Mouse (Mus musculus) fat pad, adult 2 months (tissue): ENCODE data around the gene Sfxn3.

Source experiments
- DNase-seq: peaks from one replicate; pipeline ENCODE4 v3.0.0-alpha.2; 2011; ENCODE audit warnings: low read depth, low spot score; ENCODE audit errors: extremely low read depth

Sfxn3 gene

DNA sequence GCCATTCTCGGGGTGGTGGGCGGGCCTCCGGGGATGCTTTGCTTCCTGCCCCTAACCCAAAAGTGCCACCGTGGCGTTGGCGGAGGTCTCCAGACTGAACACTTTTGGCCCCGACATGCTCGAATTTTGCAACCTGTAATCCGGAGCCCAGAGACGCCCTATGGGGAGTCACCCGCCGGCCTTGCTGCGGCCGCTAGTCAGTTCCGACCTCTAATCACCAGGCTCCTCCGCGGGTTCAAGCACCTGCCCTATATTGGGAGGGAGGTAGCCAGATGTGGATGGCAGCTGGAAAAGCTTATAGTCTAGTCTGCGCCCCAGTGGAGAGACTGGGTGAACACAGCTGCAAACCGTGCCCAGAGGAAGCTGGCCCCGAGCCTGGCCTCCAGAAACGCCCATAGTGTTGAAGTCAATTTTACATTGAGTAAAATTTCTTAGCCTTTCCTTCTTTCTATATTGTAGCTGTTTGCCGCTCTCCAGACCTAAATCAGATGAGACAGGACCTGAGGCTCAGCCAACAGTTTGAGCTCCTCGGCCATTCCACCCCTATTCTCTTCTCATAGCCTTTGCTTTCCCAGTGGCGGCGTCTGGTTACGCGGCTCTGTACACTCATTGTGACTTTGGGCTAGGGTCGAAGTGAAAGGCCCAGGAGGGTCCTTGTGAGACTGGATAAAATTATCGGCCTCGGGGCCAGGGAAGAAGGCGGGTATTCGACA is 28.2 kb downstream of the Sfxn3 start:
- no peak for DNase-seq

DNA sequence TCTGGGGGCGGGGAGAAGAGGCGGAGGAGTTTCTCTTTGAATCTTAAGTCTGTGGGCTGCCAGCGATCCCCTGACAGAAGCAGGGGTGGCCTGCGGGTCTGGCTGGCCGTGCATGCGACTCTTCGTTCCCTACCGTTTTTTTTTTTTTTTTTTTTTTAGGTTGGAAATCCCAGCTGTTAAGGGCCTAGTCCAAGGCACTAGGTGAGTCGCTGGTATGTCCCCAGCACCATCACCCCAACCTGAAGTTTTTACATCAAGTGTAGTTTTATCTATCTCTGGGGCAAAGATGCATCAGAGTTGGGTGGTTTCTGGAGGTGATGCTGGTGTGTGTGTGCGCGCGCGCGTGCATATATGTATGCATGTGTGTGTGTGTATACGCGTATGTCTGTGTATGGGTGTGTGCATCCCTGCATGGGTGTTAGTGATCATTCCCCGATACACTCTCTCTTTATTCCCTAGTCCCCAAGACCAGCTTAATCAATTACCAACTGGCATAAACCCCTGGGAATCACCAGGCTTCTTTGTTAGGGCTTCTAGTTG is 28.8 kb downstream of the Sfxn3 start:
- no peak for DNase-seq

DNA sequence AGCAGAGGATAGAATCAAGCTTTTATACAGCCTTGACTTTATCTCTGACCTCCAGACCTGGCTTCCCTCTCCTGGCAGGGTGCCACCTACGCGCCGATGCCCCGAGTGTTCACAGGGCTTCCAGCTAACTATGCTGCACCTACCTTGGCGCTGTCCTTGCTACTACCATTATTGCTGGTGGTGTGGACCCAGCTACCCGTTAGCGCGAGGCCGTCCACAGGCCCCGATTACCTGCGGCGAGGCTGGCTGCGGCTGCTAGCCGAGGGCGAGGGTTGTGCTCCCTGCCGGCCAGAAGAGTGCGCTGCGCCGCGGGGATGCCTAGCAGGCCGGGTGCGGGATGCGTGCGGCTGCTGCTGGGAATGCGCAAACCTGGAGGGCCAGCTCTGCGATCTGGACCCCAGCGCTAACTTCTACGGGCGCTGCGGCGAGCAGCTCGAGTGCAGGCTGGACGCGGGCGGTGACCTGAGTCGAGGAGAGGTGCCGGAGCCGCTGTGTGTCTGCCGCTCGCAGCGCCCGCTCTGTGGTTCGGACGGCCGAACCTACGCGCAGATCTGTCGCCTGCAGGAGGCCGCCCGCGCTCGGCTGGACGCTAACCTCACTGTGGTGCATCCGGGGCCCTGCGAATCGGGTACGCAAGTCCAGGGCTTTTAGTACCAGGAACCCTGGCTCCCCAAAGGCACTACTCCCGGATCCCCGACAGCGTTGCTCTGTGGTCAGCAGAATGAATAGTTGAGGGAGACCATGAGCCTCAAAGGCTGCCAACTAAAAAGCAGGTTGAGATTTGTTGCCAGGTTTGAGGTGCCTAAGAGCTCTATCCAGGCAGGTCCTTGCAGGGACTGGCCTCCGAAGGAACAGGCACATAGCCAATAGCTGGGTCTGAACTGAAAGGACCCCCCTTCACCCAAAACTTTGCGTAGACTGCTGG is 29.5 kb downstream of the Sfxn3 start:
- DNase-seq: no peak

DNA sequence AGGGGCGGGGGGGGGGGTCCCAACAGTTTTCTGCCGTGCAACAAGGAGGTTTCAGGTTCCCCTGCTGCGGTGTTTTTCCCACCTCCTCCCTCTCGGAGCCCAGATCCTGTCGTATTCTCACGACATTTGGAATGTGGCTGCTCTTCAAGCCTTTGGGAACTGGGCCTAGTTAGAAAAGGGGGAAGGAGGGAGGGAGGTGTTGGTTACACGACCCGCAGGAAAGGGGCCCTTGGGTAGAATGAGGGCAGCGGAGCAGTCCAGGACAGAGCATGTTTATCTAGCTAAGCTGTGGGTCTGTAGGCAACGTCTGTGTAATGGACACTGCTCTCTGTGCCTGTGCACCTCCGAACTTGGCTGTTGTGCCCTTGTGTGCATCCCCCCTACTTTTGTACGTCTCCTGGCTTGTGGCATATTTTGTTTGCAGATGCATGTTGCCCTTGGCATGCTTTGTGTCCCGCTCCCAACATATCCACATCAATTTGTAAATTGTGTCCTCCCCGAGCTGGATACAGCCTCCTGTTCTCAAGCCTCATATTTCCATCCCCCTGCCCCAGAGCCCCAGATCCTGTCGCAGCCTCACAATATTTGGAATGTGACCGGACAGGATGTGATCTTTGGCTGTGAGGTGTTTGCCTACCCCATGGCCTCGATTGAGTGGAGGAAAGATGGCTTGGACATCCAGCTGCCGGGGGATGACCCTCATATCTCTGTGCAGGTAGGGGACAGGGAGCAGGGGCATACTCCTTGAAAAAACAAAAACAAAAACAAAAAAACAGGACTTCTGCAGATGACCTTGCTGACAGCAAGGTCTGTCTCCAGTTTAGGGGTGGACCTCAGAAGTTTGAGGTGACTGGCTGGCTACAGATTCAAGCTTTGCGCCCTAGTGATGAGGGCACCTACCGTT is 30.7 kb downstream of the Sfxn3 start:
- no peak for DNase-seq

DNA sequence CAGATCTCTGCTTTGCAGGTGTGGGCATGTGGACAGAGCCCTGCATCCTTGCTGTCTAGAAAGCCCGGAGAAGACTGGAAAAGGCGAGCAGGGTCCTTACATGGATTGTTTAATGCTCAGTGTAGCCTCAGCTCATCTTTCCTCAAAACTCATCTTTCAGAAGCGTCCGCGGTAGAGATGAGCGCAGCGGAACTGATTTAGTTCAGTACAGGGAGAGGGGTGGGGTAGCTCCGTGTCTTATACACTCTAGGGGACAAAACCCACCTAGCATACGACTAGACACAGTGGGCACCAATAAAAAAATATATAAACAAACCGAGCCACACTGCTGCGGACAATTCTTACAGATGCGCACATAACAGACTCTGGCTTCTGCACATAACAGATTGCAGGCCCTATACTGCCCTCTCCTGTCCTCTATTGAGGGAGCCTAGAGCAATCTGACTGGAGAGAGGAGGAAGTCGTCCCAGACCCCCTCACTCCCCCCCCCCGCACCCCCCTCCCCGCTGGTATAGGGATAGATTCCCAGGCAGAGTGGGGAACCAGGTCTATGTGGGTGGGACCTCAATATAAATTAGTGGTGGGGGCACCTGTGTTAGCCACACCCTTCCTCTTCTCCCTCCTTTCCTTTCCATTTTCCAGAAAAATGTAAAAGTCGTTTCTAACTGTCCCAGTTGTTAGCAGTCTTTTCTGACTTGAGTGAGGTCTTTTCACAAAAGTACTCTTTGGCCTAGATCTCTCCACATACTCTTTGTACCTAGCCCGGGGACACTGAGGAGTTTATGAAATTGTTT is 31.9 kb downstream of the Sfxn3 start:
- no peak for DNase-seq

DNA sequence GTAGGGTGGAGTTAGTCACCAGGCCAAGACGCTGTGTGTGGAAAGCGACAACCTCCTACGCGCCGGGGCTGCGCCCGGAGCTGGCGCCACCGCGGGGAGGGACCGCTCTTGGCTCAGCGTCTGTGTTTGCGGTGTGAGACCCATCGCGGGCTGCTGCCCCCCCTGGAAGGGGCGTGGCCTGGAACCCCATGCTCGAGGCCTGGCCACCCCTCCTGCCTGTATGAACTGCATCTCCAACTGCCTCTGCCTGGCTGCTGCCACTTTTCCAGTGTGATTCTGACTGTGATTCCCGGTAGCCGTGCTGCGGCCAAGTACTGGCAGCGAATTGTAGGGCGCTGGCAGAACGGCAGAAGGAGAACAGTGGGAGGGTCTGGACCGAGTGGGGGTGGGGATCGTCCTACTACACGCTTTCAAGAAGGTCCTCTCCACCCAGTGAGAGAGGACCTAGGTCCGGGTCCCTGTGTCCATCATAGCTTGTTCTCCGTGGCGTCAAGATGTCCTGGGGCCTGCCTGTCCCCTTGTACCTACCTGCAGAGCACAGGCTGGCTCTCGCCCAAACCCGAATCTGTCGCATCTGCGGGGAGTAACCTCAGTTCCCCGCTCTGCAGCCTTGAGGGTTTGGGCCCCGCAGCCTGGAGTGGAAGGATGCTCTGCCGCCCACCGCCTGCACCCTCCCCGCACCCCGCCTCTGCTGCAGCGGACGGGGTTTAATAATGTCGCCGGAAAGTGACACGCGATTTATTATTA is 32.6 kb downstream of the Sfxn3 start:
- peak; percentile 59 for DNase-seq

DNA sequence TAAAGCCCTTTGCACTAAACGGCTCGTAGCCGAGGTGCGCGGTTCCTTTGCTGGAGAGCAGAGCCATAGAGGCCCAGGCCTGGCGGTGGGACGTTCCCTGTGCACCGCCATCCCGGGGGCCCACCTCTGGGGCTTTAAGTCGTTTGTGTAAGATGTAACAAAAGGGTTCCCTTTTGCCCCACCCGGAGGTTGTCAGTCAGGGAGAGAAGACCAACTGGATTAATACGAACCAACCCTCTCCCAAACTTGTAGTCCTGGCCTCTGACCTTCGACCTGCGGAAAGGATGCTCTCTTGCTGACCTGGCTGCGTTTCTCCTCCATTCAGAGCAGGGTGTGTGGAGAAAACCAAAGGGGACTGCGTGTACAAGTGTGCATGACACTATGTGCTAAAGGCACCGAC is 33.4 kb downstream of the Sfxn3 start:
- DNase-seq: no peak

DNA sequence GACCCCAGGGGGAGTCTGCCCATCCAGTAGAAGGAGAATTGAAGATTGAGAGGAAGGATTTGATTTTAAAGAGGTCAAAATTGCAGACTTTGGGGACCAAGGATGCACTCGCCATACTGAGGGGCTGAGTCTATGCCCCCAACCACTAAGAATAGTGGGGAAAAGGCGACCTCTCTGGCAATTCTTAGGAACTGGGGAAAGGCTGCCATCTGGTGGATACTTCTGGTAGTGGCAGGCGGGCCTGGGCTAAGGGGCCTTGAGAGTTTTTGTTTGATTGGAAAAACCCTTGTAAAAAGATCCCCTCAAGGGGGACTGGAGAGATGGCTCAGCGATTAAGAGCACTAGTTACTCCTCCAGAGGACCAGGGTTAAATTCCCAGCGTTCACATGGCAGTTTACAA is 34.0 kb downstream of the Sfxn3 start:
- no peak for DNase-seq

DNA sequence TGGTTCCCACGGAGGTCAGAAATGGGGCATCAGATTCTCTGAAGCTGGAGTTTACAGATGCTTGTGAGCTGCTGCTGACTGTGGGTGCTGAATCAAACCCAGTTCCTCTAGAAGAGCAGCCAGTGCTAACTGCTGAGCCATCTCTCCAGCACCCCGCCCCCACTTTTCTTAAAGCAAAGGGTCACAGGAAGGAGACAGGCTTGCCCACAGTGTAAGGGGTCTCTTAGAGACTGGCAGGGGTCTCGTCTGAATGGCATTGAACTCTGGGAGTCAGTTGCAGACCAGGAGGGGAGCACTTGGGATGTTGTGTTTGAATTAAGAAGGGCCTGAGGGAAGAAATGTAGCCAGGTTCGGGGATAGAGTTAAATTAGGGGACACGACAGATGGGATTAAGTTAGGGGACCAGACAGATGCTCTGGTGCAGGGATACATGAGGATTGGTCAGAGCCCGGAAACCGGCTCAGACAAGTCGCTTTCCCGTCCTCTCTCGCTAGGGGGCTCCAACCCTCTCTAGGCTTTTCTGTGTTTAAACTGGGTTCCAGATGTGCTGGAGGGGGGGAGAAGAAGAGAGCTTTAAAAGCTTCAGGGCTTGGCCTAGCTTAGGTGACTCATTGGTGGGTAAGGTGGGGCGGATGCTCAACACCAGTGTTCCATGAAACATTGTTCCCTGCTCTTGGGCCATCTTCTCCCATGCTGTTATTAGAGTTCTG is 34.7 kb downstream of the Sfxn3 start:
- no peak for DNase-seq

DNA sequence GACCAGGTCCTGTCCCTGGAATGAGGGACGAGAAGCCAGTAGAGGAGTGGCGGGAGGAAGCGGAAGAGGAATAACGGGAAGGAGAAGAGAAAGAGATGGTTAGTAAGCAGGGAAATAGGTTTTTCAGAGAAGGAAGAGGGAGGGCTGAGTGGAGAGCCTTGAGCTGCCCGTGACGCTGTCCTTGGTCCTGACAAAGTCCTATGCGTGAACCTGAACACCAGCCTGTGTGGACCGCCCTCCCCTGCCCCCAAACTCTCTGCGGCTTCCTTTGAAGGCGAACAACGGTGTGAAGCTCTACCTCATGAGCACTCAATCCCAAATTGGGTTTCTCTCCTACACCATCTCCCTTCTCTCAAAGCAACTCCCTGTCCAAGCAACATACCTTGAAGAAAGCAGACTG is 50.6 kb downstream of the Sfxn3 start:
- DNase-seq: no peak

DNA sequence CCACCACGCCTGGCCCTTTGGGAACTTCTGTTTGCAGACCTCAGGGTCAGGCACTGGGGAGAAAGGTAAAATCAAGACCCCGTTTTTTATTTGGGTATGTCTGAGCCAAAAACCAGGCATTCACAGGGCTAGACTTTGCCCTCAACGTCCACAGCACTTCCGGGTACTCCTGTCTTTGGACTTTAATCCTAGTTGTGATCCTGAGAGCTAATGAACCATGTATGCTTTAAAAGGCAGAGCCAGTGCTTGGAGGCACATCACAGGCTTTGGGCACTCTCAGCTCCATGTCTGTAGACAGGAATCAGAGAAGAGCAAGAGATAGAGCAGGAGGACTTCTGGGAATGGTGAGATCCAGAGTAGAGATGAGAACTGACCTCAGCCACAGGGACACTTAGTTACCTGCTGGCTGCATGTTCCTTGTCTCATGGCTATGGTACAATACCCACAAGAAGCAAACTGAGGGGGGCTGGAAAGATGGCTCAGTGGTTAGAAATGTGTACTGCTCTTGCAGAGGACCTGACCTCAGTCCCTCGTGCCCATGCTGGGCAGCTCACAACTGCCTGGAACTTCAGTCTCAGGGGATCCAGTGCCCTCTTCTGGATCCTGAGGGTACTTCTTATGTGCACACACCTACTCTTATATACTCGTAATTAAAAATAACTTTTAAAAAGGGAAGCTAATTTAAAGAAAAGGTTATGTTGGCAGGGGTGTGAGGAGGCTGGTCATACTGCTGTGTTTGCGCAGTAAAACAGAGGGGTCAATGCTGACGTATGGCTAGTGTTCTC is 53.4 kb downstream of the Sfxn3 start:
- DNase-seq: no peak

DNA sequence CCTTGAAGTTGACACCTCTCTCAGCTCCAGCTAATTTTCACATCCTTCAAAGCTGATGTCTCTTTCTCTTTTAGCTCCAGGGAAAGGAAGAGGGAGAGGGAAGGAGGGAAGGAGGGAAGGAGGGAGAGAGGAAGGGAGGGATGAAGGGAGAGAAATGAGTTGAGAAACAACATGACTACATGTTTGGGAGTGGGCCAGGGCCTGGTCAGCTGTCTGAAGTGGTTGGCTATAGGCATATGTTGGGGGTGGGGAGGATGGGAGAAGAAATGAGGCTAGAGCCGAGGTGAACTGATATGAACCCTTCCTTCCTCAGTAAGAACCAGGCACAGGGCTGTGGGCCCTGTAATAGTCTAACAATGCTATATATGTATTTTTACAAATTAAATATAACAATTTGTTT is 58.3 kb downstream of the Sfxn3 start:
- DNase-seq: no peak
